Mouse (Mus musculus) liver, embryonic 13.5 days (tissue): ENCODE measurements around the gene Stac2. TPM values are rescaled to one million over a fixed set of nuclear protein-coding genes. Genes with fewer than 3 reads are reported as not detected.

Source experiments
- ATAC-seq: fragments of 200-750 bp; cut with Nextera tagmentation; 2 replicates; pipeline ENCODE4 v1.8.0; 2017; ENCODE audit warnings: low read depth, mild to moderate bottlenecking, moderate number of reproducible peaks, moderate library complexity
- DNase-seq: peaks from one replicate; pipeline ENCODE4 v3.0.0; 2022
- H3K27ac ChIP-seq: fragments of 300-500 bp; sonication (generic); 2 replicates; pipeline ENCODE4 v1.5.1; 2015; ENCODE audit warnings: moderate library complexity, mild to moderate bottlenecking, inconsistent platforms
- H3K27me3 ChIP-seq: fragments of 300-500 bp; sonication (generic); 2 replicates; pipeline ENCODE4 v1.6.1; 2015; ENCODE audit warnings: mild to moderate bottlenecking, inconsistent platforms
- H3K36me3 ChIP-seq: fragments of 300-500 bp; sonication (generic); 2 replicates; pipeline ENCODE4 v1.6.1; 2015; ENCODE audit warnings: mild to moderate bottlenecking, inconsistent platforms
- H3K4me1 ChIP-seq: fragments of 300-500 bp; sonication (generic); replicated peaks from 2 replicates; pipeline ENCODE4 v1.6.1; 2015; ENCODE audit warnings: inconsistent platforms
- H3K4me2 ChIP-seq: fragments of 300-500 bp; sonication (generic); 2 replicates; pipeline ENCODE4 v1.6.1; 2015; ENCODE audit warnings: inconsistent platforms, mild to moderate bottlenecking, moderate library complexity
- H3K4me3 ChIP-seq: fragments of 300-500 bp; sonication (generic); replicated peaks from 2 replicates; pipeline ENCODE4 v1.5.1; 2015; ENCODE audit warnings: mild to moderate bottlenecking, inconsistent platforms
- H3K9ac ChIP-seq: fragments of 300-500 bp; sonication (generic); 2 replicates; pipeline ENCODE4 v1.6.1; 2015; ENCODE audit warnings: mild to moderate bottlenecking, inconsistent platforms
- H3K9me3 ChIP-seq: fragments of 300-500 bp; sonication (generic); replicated peaks from 2 replicates; pipeline ENCODE4 v1.6.1; 2016; ENCODE audit warnings: inconsistent platforms
- WGBS: fragments of 180-500 bp; shearing (Covaris S2); methylation state at CpG from one replicate; pipeline ENCODE4 v1.1.7; 2015; ENCODE audit not compliant: insufficient replicate concordance; 5-methylcytosine and 5-hydroxymethylcytosine counted together
- polyA plus RNA-seq: library from polyadenylated mRNA; unstranded; fragments of >200 nt; fragmentation: Nextera tagmentation; extraction: Ambion mirVana; gene quantifications from 2 replicates; pipeline ENCODE4 v1.2.1, GENCODE M21; 2015

The Stac2 gene
- polyA plus RNA-seq, 1 experiment from 2014 or later, result 0.05 TPM

DNA sequence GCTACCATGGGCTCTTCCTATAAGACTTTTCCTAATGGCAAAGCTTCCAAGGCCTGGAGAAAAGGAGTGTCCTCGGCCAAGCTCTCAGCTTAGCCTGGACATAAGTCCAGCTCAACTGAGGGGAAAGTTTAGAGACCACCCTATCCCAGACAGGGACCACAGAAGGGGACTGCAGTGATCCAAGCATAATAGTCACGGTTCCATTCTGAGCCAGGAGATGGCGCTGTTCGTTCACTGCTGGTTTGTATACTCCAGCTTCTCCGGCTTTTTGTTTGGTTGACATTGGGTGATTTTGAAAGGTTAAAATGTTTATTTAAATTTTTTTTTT, 21.9 kb downstream of the Stac2 start:
- no peaks in the 10 kb centered on the region for H3K9me3 ChIP-seq
- DNase-seq (peak; percentile 49), ATAC-seq (no peak)
- H3K4me1 ChIP-seq, result peaks cover 22% of the 10 kb centered on the region
- H3K27me3 ChIP-seq, result peaks cover 19% of the 10 kb centered on the region
- WGBS, result 12% methylated on average over 5 of the region's 5 CpGs
- H3K4me2 ChIP-seq, result no peak overlapping the region
- H3K4me3 ChIP-seq, result no peak overlapping the region
- H3K9ac ChIP-seq, result no peak overlapping the region
- peaks cover 34% of the 10 kb centered on the region for H3K36me3 ChIP-seq
- H3K27ac ChIP-seq, result no peak overlapping the region

- H3K9ac ChIP-seq, result no peak overlapping the region
- peaks cover 34% of the 10 kb centered on the region for H3K36me3 ChIP-seq
- peaks cover 21% of the 10 kb centered on the region for H3K4me1 ChIP-seq
- ATAC-seq (no peak), DNase-seq (no peak)
- H3K9me3 ChIP-seq, result no peaks in the 10 kb centered on the region
- H3K27me3 ChIP-seq, result peaks cover 13% of the 10 kb centered on the region
- no peak overlapping the region for H3K4me3 ChIP-seq
- no peak overlapping the region for H3K27ac ChIP-seq
- no peak overlapping the region for H3K4me2 ChIP-seq
- 52% methylated on average over 5 of the region's 5 CpGs for WGBS
These were observed 22.4 kb downstream of the Stac2 start for GRCm38 (mm10) chr11:98030701-98031442.

GRCm38 (mm10) chr11:98027785-98028184, 25.5 kb downstream of the Stac2 start:
- DNase-seq (no peak), ATAC-seq (no peak)
- peaks cover 31% of the 10 kb centered on the region for H3K4me1 ChIP-seq
- peaks cover 9% of the 10 kb centered on the region for H3K27me3 ChIP-seq
- peak overlapping the region; percentile 98 for H3K4me3 ChIP-seq
- peak overlapping the region; percentile 99 for H3K9ac ChIP-seq
- peaks cover 34% of the 10 kb centered on the region for H3K36me3 ChIP-seq
- H3K9me3 ChIP-seq, result no peaks in the 10 kb centered on the region
- H3K4me2 ChIP-seq, result peak overlapping the region; percentile 82
- peak overlapping the region; percentile 88 for H3K27ac ChIP-seq
- WGBS, result 9% methylated on average over 7 of the region's 7 CpGs

GRCm38 (mm10) chr11:98027297-98027688, 26.0 kb downstream of the Stac2 start:
- H3K4me1 ChIP-seq, result peaks cover 36% of the 10 kb centered on the region
- ATAC-seq, result no peak
- peaks cover 14% of the 10 kb centered on the region for H3K27me3 ChIP-seq
- H3K9ac ChIP-seq, result peak overlapping the region; percentile 99
- peak overlapping the region; percentile 88 for H3K27ac ChIP-seq
- peak overlapping the region; percentile 98 for H3K4me3 ChIP-seq
- 0% methylated on average over 18 of the region's 18 CpGs for WGBS
- DNase-seq, result no peak
- H3K4me2 ChIP-seq, result peak overlapping the region; percentile 82
- no peaks in the 10 kb centered on the region for H3K9me3 ChIP-seq
- peaks cover 34% of the 10 kb centered on the region for H3K36me3 ChIP-seq

- peak; percentile 81 for ATAC-seq
- H3K9me3 ChIP-seq, result no peaks in the 10 kb centered on the region
- WGBS, result under 1% methylated on average over 69 of the region's 69 CpGs
These were observed 26.5 kb downstream of the Stac2 start, which contains the start of gene Rpl19 for GRCm38 (mm10) chr11:98026570-98027296. TSS of gene Rpl19 (plus strand) at chr11:98026710.

DNA sequence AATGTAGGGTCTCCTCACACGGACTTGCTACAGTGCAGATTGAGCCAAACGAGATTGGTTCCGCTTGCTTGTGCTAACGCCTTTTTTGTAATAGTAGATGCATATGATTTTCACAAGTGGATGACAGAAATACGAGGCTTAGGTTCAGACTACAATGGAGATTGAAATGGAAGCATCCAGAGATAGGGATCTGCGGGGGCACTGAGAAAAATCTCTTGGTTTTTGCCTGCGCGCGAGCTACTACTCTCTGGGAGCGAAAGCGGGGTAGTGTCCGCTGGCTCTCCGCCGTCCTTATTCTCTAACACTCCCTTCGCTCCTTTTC, 27.1 kb downstream of the Stac2 start:
- DNase-seq (no peak), ATAC-seq (no peak)
- H3K4me2 ChIP-seq, result peak overlapping the region; percentile 82
- peak overlapping the region; percentile 88 for H3K27ac ChIP-seq
- peaks cover 47% of the 10 kb centered on the region for H3K4me1 ChIP-seq
- H3K9me3 ChIP-seq, result no peaks in the 10 kb centered on the region
- peaks cover 25% of the 10 kb centered on the region for H3K27me3 ChIP-seq
- H3K4me3 ChIP-seq, result peak overlapping the region; percentile 98
- 6% methylated on average over 15 of the region's 15 CpGs for WGBS
- H3K9ac ChIP-seq, result peak overlapping the region; percentile 99
- peaks cover 32% of the 10 kb centered on the region for H3K36me3 ChIP-seq

More at GRCm38 (mm10) chr11:98026570-98027296, 26.5 kb downstream of the Stac2 start, which contains the start of gene Rpl19:
- peak; percentile 83 for DNase-seq
- Histone ChIP-seq H3K4me2 (peak within 1 kb of the TSS; percentile 82), H3K27me3 (peaks cover 20% of the 10 kb centered on the region), H3K4me3 (peak within 1 kb of the TSS; percentile 98), H3K27ac (peak within 1 kb of the TSS; percentile 88), H3K9ac (peak within 1 kb of the TSS; percentile 99), H3K4me1 (peaks cover 41% of the 10 kb centered on the region), H3K36me3 (peaks cover 34% of the 10 kb centered on the region)

DNA sequence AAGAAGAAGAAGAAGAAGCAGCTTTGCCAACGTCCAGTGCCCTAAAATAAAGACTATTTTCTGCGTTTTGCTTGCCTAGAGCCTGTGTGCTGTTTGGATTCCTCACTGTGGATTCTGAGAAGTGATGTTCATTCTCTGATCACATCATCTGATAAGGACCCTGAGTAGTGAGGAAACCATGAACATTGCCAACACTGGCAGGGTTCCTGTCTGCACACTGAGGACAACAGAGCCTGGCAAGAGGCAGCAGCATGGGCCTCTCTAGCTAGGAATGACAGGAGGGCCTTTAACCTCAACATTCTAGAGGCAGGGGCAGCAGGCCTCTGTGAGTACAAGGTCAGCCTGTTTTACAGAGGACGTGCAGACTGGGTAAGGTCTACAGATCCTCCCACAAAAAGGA, 28.7 kb downstream of the Stac2 start:
- Histone ChIP-seq H3K4me2 (no peak overlapping the region), H3K9ac (no peak overlapping the region), H3K4me3 (no peak overlapping the region), H3K9me3 (no peaks in the 10 kb centered on the region), H3K36me3 (peaks cover 15% of the 10 kb centered on the region), H3K27me3 (peaks cover 42% of the 10 kb centered on the region), H3K27ac (no peak overlapping the region), H3K4me1 (peaks cover 51% of the 10 kb centered on the region)
- DNase-seq (no peak), ATAC-seq (no peak)
- 68% methylated on average over 3 of the region's 3 CpGs for WGBS

DNA sequence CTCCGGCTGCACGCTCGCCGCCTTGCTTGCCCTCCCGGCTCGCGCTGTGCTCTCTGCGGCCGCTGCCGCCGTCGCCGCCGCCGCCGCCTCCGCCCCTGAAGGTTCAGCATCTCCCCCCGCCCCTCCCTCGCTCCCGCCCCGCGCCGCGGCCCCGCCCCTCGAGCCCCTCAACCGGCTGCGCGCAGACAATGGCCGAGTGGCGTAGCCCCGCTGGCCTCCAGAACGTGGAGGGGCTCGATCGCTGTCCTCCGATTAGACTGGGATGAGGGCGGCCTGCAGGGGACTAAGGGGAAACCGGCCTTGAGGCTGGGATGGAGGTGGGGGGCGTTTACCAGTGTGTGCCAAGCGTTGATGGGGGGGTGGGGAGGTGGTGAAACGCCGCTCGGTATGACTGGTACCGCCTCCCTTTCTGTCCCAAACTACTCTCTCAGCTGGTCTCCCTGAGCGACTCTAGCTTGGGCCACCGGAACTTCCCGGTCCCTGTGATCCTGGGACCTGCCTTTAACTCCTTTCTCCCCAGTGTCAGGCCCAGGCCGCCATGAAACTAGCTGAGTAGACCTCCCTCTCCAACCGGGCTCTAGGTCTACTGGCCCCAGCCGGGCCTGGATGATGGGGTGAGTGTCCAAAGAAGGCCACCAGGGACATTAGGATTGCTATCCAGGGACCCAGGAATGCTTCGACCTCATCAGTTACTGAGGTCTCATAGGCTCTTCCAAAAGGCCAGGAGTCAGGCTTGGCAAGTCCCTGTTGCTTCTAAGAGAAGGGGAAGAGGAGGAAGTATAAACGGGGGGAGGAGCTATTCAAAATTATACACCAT, 30.5 kb downstream of the Stac2 start, which contains the start of gene Cacnb1:
Gene Cacnb1 (minus strand): TSS at position 480 of the 817 bp plus-strand sequence.
- Histone ChIP-seq H3K4me2 (peak within 1 kb of the TSS; percentile 95), H3K9ac (peak within 1 kb of the TSS; percentile 72), H3K36me3 (no peaks in the 10 kb centered on the region), H3K4me3 (peak within 1 kb of the TSS; percentile 65), H3K9me3 (no peaks in the 10 kb centered on the region), H3K4me1 (peaks cover 44% of the 10 kb centered on the region), H3K27me3 (peaks cover 52% of the 10 kb centered on the region), H3K27ac (peak within 1 kb of the TSS; percentile 32)
- ATAC-seq (0 out of 2 replicates have a peak, but pooled peaks have one; percentile 8), DNase-seq (no peak)
- 2% methylated on average over 51 of the region's 52 CpGs for WGBS

DNA sequence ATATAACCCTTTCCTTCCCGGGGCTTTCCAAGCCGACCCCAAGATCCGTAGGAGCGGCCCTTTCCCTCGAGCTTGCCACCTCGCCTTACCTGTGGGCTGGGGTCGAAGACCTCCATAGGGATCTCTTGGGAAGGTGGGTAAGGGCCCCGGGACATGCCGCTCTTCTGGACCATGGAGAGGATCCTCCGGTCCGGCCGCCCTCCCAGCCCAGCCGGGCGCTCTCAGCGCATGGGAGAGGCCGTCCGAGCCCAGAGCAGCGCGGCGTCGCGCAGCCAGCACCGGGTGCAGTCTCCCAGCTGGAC, 31.1 kb downstream of the Stac2 start:
- peaks cover 55% of the 10 kb centered on the region for H3K27me3 ChIP-seq
- DNase-seq (no peak), ATAC-seq (no peak)
- no peaks in the 10 kb centered on the region for H3K36me3 ChIP-seq
- no peaks in the 10 kb centered on the region for H3K9me3 ChIP-seq
- H3K4me2 ChIP-seq, result peak overlapping the region; percentile 95
- peak overlapping the region; percentile 65 for H3K4me3 ChIP-seq
- 0% methylated on average over 23 of the region's 23 CpGs for WGBS
- peaks cover 40% of the 10 kb centered on the region for H3K4me1 ChIP-seq
- H3K9ac ChIP-seq, result peak overlapping the region; percentile 72
- H3K27ac ChIP-seq, result no peak overlapping the region

DNA sequence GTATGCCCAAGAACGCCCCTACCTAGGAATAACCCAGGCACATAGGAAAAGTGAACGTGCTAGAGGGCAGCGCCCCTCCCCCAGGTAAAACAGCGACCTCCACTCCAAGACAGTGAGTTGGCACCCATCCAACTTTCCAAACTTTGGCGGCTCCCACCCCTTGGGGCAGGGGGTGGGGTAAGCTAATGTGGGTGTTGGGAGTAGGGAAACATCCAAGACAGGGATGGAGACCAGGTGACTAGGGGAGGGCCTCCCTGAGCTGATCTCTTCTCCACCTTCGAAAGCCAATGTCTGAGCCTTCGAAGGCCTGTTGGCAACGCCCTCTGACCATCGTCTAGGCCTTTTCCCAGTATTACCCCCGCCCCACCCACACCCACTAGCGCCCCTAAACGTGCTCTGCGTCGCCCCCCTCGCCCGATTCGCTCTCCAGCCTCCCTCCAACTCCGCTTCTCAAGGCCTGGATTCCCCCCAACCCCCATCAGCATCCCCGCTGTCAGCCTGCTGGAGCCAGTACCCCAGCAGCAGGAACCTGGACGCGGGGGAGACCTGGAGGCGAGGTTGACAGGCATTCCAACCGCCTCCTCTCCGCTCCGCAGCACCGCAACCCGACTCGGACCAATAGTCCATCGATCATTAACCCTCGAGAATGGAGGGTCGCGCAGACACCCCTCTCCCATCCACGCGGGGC, 31.6 kb downstream of the Stac2 start:
- 12% methylated on average over 34 of the region's 34 CpGs for WGBS

More for the DNA sequence above, 31.6 kb downstream of the Stac2 start:
- H3K4me1 ChIP-seq, result peaks cover 40% of the 10 kb centered on the region
- DNase-seq, result no peak
- H3K36me3 ChIP-seq, result no peaks in the 10 kb centered on the region
- no peak overlapping the region for H3K27ac ChIP-seq
- no peaks in the 10 kb centered on the region for H3K9me3 ChIP-seq
- peak overlapping the region; percentile 95 for H3K4me2 ChIP-seq
- no peak for ATAC-seq
- peaks cover 55% of the 10 kb centered on the region for H3K27me3 ChIP-seq
- peak overlapping the region; percentile 72 for H3K9ac ChIP-seq
- peak overlapping the region; percentile 65 for H3K4me3 ChIP-seq
